Comparison of ENCODE assay signal across 11 mouse cellular contexts in the genomic region with DNA sequence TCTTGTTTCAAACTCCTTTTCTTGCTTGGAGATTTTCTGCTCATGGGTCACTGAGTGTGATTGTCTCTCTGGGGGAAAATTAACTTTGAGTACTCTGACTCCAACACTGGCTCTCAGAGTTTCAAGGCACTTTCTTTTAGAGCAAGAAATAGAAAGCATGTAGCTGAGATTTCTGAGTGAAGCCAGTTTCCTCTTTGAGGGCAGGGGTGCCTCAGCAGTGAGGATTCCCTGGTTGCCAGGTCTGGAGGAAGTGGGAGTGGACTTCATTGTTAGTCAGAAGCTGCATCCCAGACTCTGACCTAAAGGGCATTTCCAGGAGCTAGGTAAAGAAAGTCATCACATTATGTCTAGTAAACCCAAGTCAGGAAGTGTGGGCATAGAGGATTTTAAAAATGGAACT. TPM values are rescaled to one million over a fixed set of nuclear protein-coding genes. Genes with fewer than 3 reads are reported as not detected.
DNase-seq lines count a peak whose midpoint lies in the region; ATAC-seq lines count a peak whose summit lies in the region.
"Had no signal": no experiment of that assay in that cellular context is flagged by ENCODE, and none has a peak within 500 bp of the region (broad histone marks: within the 10 kb centered on the region; RNA-seq: fewer than 3 reads in every experiment).

No protein-coding gene starts in this region.

- peak overlapping the region; percentile 85 for H3K4me2 ChIP-seq in kidney, embryonic 14.5 days (replicated peaks; ENCODE audit: low read depth, low read length)
- H3K4me2 ChIP-seq in hindbrain, embryonic 15.5 days: peak overlapping the region; percentile 86
- H3K4me2 ChIP-seq in liver, embryonic 15.5 days: peak overlapping the region; percentile 35; the same call in 1 of the 2 replicates
- H3K4me2 ChIP-seq: midbrain, embryonic 12.5 days had no signal

- H3K9ac ChIP-seq in kidney, embryonic 14.5 days (ENCODE audit: low read depth, low read length): peak overlapping the region; percentile 40; the same call in 1 of the 2 replicates
- H3K9ac ChIP-seq in hindbrain, embryonic 15.5 days: no peak overlapping the region
- H3K9ac ChIP-seq in liver, embryonic 15.5 days: 0 out of 2 replicates have a peak overlapping the region, but pooled peaks have one; percentile 18
- H3K9ac ChIP-seq: midbrain, embryonic 12.5 days had no signal

- no peak for DNase-seq in kidney, adult 8-10 months
- peak; percentile 45 for DNase-seq in embryo, embryonic 10.5 days (ENCODE audit: low spot score)
- DNase-seq in cerebellum, adult 9-10 months: no peak
- no peak for DNase-seq in spleen, adult 18-20 months
- DNase-seq in adrenal gland, postnatal 25 days: no peak
- DNase-seq: thymus, postnatal 25 days had no signal

- no peaks in the 10 kb centered on the region for H3K9me3 ChIP-seq in kidney, embryonic 14.5 days (ENCODE audit: control insufficient read depth, low read length)
- H3K9me3 ChIP-seq in hindbrain, embryonic 15.5 days: no peaks in the 10 kb centered on the region
- H3K9me3 ChIP-seq in liver, embryonic 15.5 days (replicated peaks): no peaks in the 10 kb centered on the region
- H3K9me3 ChIP-seq: midbrain, embryonic 12.5 days had no signal

- H3K27me3 ChIP-seq in kidney, embryonic 14.5 days (ENCODE audit: control insufficient read depth, insufficient read depth, low read length): no peaks in the 10 kb centered on the region
- H3K27me3 ChIP-seq in hindbrain, embryonic 15.5 days: no peaks in the 10 kb centered on the region; the same call in 1 of the 2 replicates
- H3K27me3 ChIP-seq in liver, embryonic 15.5 days: peaks cover 6% of the 10 kb centered on the region; the same call in 1 of the 2 replicates

- H3K36me3 ChIP-seq in kidney, embryonic 14.5 days (ENCODE audit: control insufficient read depth, insufficient read depth, low read length): no peaks in the 10 kb centered on the region; the same call in 1 of the 2 replicates
- no peaks in the 10 kb centered on the region for H3K36me3 ChIP-seq in hindbrain, embryonic 15.5 days
- H3K36me3 ChIP-seq in liver, embryonic 15.5 days (replicated peaks): no peaks in the 10 kb centered on the region
- H3K36me3 ChIP-seq: midbrain, embryonic 12.5 days had no signal

- H3K4me3 ChIP-seq in kidney, embryonic 14.5 days (ENCODE audit: low read length): peak overlapping the region; percentile 91
- no peak overlapping the region for H3K4me3 ChIP-seq in hindbrain, embryonic 15.5 days
- no peak overlapping the region for H3K4me3 ChIP-seq in liver, embryonic 15.5 days (replicated peaks)
- H3K4me3 ChIP-seq: midbrain, embryonic 12.5 days had no signal

- no peak for ATAC-seq in kidney, embryonic 14.5 days (ENCODE audit: low FRiP score, low TSS enrichment)
- no peak for ATAC-seq in hindbrain, embryonic 15.5 days (ENCODE audit: low FRiP score, low read depth)
- no peak for ATAC-seq in liver, embryonic 15.5 days (ENCODE audit: insufficient read depth)
- ATAC-seq: activated CD4-positive, CD25-positive, alpha-beta regulatory T cell, adult 4 months had no signal

- H3K27ac ChIP-seq in kidney, embryonic 14.5 days (ENCODE audit: low read depth, low read length): peak overlapping the region; percentile 48; the same call in 1 of the 2 replicates
- H3K27ac ChIP-seq in hindbrain, embryonic 15.5 days (replicated peaks): no peak overlapping the region
- H3K27ac ChIP-seq in liver, embryonic 15.5 days (replicated peaks): no peak overlapping the region
- H3K27ac ChIP-seq: midbrain, embryonic 12.5 days had no signal

- peaks cover 17% of the 10 kb centered on the region for H3K4me1 ChIP-seq in kidney, embryonic 14.5 days (ENCODE audit: control insufficient read depth, insufficient read depth, low read length)
- H3K4me1 ChIP-seq in hindbrain, embryonic 15.5 days (replicated peaks): peaks cover 7% of the 10 kb centered on the region
- peaks cover 20% of the 10 kb centered on the region for H3K4me1 ChIP-seq in liver, embryonic 15.5 days (replicated peaks)

RNA-seq across cellular contexts. Expression of gene Ppfibp1, which starts 2.3 kb away (rescaled TPM):
- polyA plus RNA-seq in kidney, embryonic 14.5 days (2014; fragmentation: Nextera tagmentation; extraction: Ambion mirVana): 34.7 and 80.1 TPM in 2 replicates
- 12.8 and 17.6 TPM in 2 replicates for polyA plus RNA-seq in hindbrain, embryonic 15.5 days (2015; fragmentation: Nextera tagmentation; extraction: Ambion mirVana)
- polyA plus RNA-seq in liver, embryonic 15.5 days (2015; fragmentation: Nextera tagmentation; extraction: Ambion mirVana): 9.7 and 10.0 TPM in 2 replicates
- 70.0 and 98.9 TPM in 2 replicates for total RNA-seq in adrenal gland, postnatal 25 days (2021)

RNA-seq across cellular contexts. Expression of gene Smco2, which starts 40.7 kb away (rescaled TPM):
- polyA plus RNA-seq in kidney, embryonic 14.5 days (2014; fragmentation: Nextera tagmentation; extraction: Ambion mirVana): not detected in 2 replicates
- not detected in 2 replicates for polyA plus RNA-seq in hindbrain, embryonic 15.5 days (2015; fragmentation: Nextera tagmentation; extraction: Ambion mirVana)
- polyA plus RNA-seq in liver, embryonic 15.5 days (2015; fragmentation: Nextera tagmentation; extraction: Ambion mirVana): not detected in 2 replicates
- not detected in 2 replicates for total RNA-seq in adrenal gland, postnatal 25 days (2021)
- polyA plus RNA-seq: activated CD4-positive, CD25-positive, alpha-beta regulatory T cell, adult 4 months; midbrain, embryonic 12.5 days had no signal

Comparison
In these comparisons a context has a peak if more than half of its experiments do, and no peak if none do; other contexts are left out.
1. H3K4me2 ChIP-seq: peak in every context shown above with its lines; median percentile 86 in hindbrain, embryonic 15.5 days; 85 in kidney, embryonic 14.5 days; 35 in liver, embryonic 15.5 days.